Mouse (Mus musculus) hindbrain, embryonic 15.5 days (tissue): ENCODE measurements around the gene Atp11a. TPM values are rescaled to one million over a fixed set of nuclear protein-coding genes. Genes with fewer than 3 reads are reported as not detected.

ENCODE experiments used
- ATAC-seq: fragments of 200-750 bp; cut with Nextera tagmentation; 2 replicates; pipeline ENCODE4 v1.8.0; 2017; ENCODE audit warnings: low read depth, moderate number of reproducible peaks, moderate TSS enrichment; ENCODE audit not compliant: low FRiP score
- H3K27ac ChIP-seq: fragments of 300-500 bp; sonication (generic); replicated peaks from 2 replicates; pipeline ENCODE4 v1.5.1; 2015; ENCODE audit warnings: mild to moderate bottlenecking, inconsistent platforms
- H3K27me3 ChIP-seq: fragments of 300-500 bp; sonication (generic); 2 replicates; pipeline ENCODE4 v1.6.1; 2015; ENCODE audit warnings: control low read depth, inconsistent platforms
- H3K36me3 ChIP-seq: fragments of 300-500 bp; sonication (generic); 2 replicates; pipeline ENCODE4 v1.6.1; 2015; ENCODE audit warnings: control low read depth, inconsistent platforms
- H3K4me1 ChIP-seq: fragments of 300-500 bp; sonication (generic); replicated peaks from 2 replicates; pipeline ENCODE4 v1.6.1; 2015; ENCODE audit warnings: control low read depth, inconsistent platforms
- H3K4me2 ChIP-seq: fragments of 300-500 bp; sonication (generic); 2 replicates; pipeline ENCODE4 v1.6.1; 2015; ENCODE audit warnings: moderate library complexity, mild to moderate bottlenecking, inconsistent platforms
- H3K4me3 ChIP-seq: fragments of 300-500 bp; sonication (generic); 2 replicates; pipeline ENCODE4 v1.5.1; 2015; ENCODE audit warnings: mild to moderate bottlenecking, inconsistent platforms
- H3K9ac ChIP-seq: fragments of 300-500 bp; sonication (generic); 2 replicates; pipeline ENCODE4 v1.6.1; 2015; ENCODE audit warnings: inconsistent platforms
- H3K9me3 ChIP-seq: fragments of 300-500 bp; sonication (generic); 2 replicates; pipeline ENCODE4 v1.6.1; 2016; ENCODE audit warnings: control low read depth, inconsistent platforms
- WGBS: fragments of 180-500 bp; shearing (Covaris S2); methylation state at CpG from one replicate; pipeline ENCODE4 v1.1.7; 2015; 5-methylcytosine and 5-hydroxymethylcytosine counted together
- polyA plus RNA-seq: library from polyadenylated mRNA; unstranded; fragments of >200 nt; fragmentation: Nextera tagmentation; extraction: Ambion mirVana; gene quantifications from 2 replicates; pipeline ENCODE4 v1.2.1, GENCODE M21; 2015

The Atp11a gene
- polyA plus RNA-seq, 1 experiment from 2014 or later: 14.1 TPM

- Histone ChIP-seq H3K27ac (no peak overlapping the region), H3K9ac (no peak overlapping the region)
- WGBS: 88% methylated on average over 13 of the region's 13 CpGs
Measured at GRCm38 (mm10) chr8:12903790-12904415, 147.1 kb downstream of the Atp11a start.

GRCm38 (mm10) chr8:12905122-12905521 is 148.3 kb downstream of the Atp11a start:
- H3K4me1 ChIP-seq: no peaks in the 10 kb centered on the region
- no peak for ATAC-seq
- H3K27ac ChIP-seq: no peak overlapping the region
- 92% methylated on average over 5 of the region's 5 CpGs for WGBS
- H3K36me3 ChIP-seq: no peaks in the 10 kb centered on the region
- H3K9me3 ChIP-seq: no peaks in the 10 kb centered on the region
- no peak overlapping the region for H3K4me2 ChIP-seq
- no peak overlapping the region for H3K9ac ChIP-seq
- no peaks in the 10 kb centered on the region for H3K27me3 ChIP-seq
- H3K4me3 ChIP-seq: no peak overlapping the region

More at GRCm38 (mm10) chr8:12903790-12904415, 147.1 kb downstream of the Atp11a start:
- no peak overlapping the region for H3K4me3 ChIP-seq
- H3K4me1 ChIP-seq: no peaks in the 10 kb centered on the region
- no peak for ATAC-seq
- no peaks in the 10 kb centered on the region for H3K36me3 ChIP-seq
- no peak overlapping the region for H3K4me2 ChIP-seq
- H3K27me3 ChIP-seq: no peaks in the 10 kb centered on the region
- no peaks in the 10 kb centered on the region for H3K9me3 ChIP-seq

- Histone ChIP-seq H3K27ac (no peak overlapping the region), H3K27me3 (no peaks in the 10 kb centered on the region), H3K9me3 (no peaks in the 10 kb centered on the region), H3K9ac (no peak overlapping the region), H3K4me1 (no peaks in the 10 kb centered on the region), H3K36me3 (no peaks in the 10 kb centered on the region), H3K4me3 (no peak overlapping the region), H3K4me2 (no peak overlapping the region)
- no peak for ATAC-seq
- WGBS: 77% methylated on average over 11 of the region's 11 CpGs
Measured at GRCm38 (mm10) chr8:12905599-12906321, 148.9 kb downstream of the Atp11a start.

GRCm38 (mm10) chr8:12906597-12906996 is 149.8 kb downstream of the Atp11a start:
- Histone ChIP-seq H3K27me3 (no peaks in the 10 kb centered on the region), H3K27ac (no peak overlapping the region), H3K4me1 (no peaks in the 10 kb centered on the region), H3K36me3 (no peaks in the 10 kb centered on the region), H3K4me2 (no peak overlapping the region), H3K4me3 (no peak overlapping the region), H3K9me3 (no peaks in the 10 kb centered on the region), H3K9ac (no peak overlapping the region)
- 66% methylated on average over 5 of the region's 5 CpGs for WGBS
- no peak for ATAC-seq

- no peaks in the 10 kb centered on the region for H3K27me3 ChIP-seq
- H3K4me3 ChIP-seq: no peak overlapping the region
- WGBS: 82% methylated on average over 4 of the region's 4 CpGs
- no peak overlapping the region for H3K4me2 ChIP-seq
- no peak for ATAC-seq
- no peaks in the 10 kb centered on the region for H3K9me3 ChIP-seq
- no peaks in the 10 kb centered on the region for H3K36me3 ChIP-seq
- H3K27ac ChIP-seq: no peak overlapping the region
- no peak overlapping the region for H3K9ac ChIP-seq
- no peaks in the 10 kb centered on the region for H3K4me1 ChIP-seq
Measured at GRCm38 (mm10) chr8:12907730-12908129, 150.9 kb downstream of the Atp11a start.

GRCm38 (mm10) chr8:12912011-12912410 is 155.2 kb downstream of the Atp11a start:
- Histone ChIP-seq H3K4me1 (peaks cover 11% of the 10 kb centered on the region), H3K4me3 (no peak overlapping the region), H3K27me3 (no peaks in the 10 kb centered on the region), H3K36me3 (no peaks in the 10 kb centered on the region), H3K27ac (no peak overlapping the region), H3K4me2 (no peak overlapping the region), H3K9me3 (no peaks in the 10 kb centered on the region), H3K9ac (no peak overlapping the region)
- no peak for ATAC-seq
- WGBS: 17% methylated on average over 5 of the region's 5 CpGs

GRCm38 (mm10) chr8:12915187-12916006 is 158.6 kb downstream of the Atp11a start:
- H3K9me3 ChIP-seq: no peaks in the 10 kb centered on the region
- WGBS: 15% methylated on average over 40 of the region's 42 CpGs
- no peaks in the 10 kb centered on the region for H3K36me3 ChIP-seq
- H3K9ac ChIP-seq: peak overlapping the region; percentile 71
- peak overlapping the region; percentile 46 for H3K4me3 ChIP-seq
- peaks cover 31% of the 10 kb centered on the region for H3K4me1 ChIP-seq
- no peaks in the 10 kb centered on the region for H3K27me3 ChIP-seq
- H3K27ac ChIP-seq: peak overlapping the region; percentile 82
- H3K4me2 ChIP-seq: peak overlapping the region; percentile 92
- peak; percentile 90 for ATAC-seq

- ATAC-seq: no peak
Measured at GRCm38 (mm10) chr8:12916156-12916900, 159.5 kb downstream of the Atp11a start.

GRCm38 (mm10) chr8:12917029-12917428 is 160.2 kb downstream of the Atp11a start:
- Histone ChIP-seq H3K36me3 (no peaks in the 10 kb centered on the region), H3K4me2 (peak overlapping the region; percentile 92), H3K9me3 (no peaks in the 10 kb centered on the region), H3K4me1 (peaks cover 31% of the 10 kb centered on the region), H3K27ac (peak overlapping the region; percentile 82; the same call in 1 of the 2 replicates), H3K4me3 (peak overlapping the region; percentile 46), H3K27me3 (no peaks in the 10 kb centered on the region), H3K9ac (peak overlapping the region; percentile 71)
- 67% methylated on average over 3 of the region's 3 CpGs for WGBS
- ATAC-seq: no peak

More at GRCm38 (mm10) chr8:12916156-12916900, 159.5 kb downstream of the Atp11a start:
- H3K9ac ChIP-seq: peak overlapping the region; percentile 71
- H3K4me2 ChIP-seq: peak overlapping the region; percentile 92
- no peaks in the 10 kb centered on the region for H3K9me3 ChIP-seq
- no peaks in the 10 kb centered on the region for H3K27me3 ChIP-seq
- no peaks in the 10 kb centered on the region for H3K36me3 ChIP-seq
- 45% methylated on average over 16 of the region's 16 CpGs for WGBS
- peak overlapping the region; percentile 82 for H3K27ac ChIP-seq
- H3K4me3 ChIP-seq: peak overlapping the region; percentile 46
- peaks cover 31% of the 10 kb centered on the region for H3K4me1 ChIP-seq

GRCm38 (mm10) chr8:12917831-12918230 is 161.0 kb downstream of the Atp11a start:
- peaks cover 31% of the 10 kb centered on the region for H3K4me1 ChIP-seq
- 83% methylated on average over 4 of the region's 4 CpGs for WGBS
- no peaks in the 10 kb centered on the region for H3K9me3 ChIP-seq
- no peak overlapping the region; the same call in 1 of the 2 replicates for H3K9ac ChIP-seq
- H3K36me3 ChIP-seq: no peaks in the 10 kb centered on the region
- H3K4me3 ChIP-seq: peak overlapping the region; percentile 46
- H3K27me3 ChIP-seq: no peaks in the 10 kb centered on the region
- no peak for ATAC-seq
- no peak overlapping the region for H3K27ac ChIP-seq
- peak overlapping the region; percentile 92 for H3K4me2 ChIP-seq
